Mouse (Mus musculus): Measurements from ENCODE around the gene 9130213A22Rik. TPM values are rescaled to one million over a fixed set of nuclear protein-coding genes. Genes with fewer than 3 reads are reported as not detected.
"Not testable (repeated sequence)": the region's sequence is repeated elsewhere in the genome, so short reads cannot be mapped to it uniquely, and the experiment has no call there.

Gene 9130213A22Rik
- total RNA-seq, 2 experiments from 2014 or later = 1.3 to 1.4 TPM

DNA sequence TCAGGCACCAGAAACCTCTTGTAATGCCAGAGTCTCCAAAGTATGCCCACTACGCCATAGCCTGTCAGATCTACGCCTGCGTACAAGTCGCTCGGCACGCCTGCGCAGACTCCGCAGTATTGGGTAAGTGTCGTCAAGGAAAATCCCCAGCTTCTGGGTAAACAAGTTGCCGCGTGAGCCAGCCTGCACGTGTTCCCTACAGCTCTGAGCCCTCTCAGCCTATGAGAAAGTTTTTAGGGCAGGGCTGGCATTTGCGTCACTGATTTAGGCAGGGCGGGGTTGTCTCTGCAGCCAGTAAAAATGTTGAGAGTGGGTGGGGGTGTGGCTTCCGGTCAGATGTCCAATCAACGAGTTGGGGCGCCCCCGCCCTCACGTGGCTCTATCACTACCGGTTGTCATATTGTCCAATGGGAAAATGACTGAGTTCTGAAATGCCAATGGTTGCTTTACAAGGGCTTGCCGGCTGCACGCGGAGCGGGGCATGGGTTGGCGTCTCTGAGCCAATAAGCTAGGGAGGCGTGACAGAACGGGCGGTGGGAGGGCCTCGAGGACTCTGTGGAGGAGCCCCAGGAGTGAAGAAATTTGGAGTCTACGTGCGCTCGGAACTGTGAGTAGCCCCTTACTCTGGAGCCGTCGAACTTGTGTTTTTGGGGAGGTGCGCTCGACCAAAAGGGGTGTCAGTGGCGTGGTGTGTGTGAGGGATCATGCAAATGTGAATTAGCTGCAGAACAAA, 27.5 kb downstream of the 9130213A22Rik start, which contains the start of gene Per1:
Gene Per1, plus strand, starts transcription at position 521 of the 733 bp plus-strand sequence.
- peak; percentile 86 to 93 for DNase-seq (ENCODE audit: low spot score in 2 of 2)

DNA sequence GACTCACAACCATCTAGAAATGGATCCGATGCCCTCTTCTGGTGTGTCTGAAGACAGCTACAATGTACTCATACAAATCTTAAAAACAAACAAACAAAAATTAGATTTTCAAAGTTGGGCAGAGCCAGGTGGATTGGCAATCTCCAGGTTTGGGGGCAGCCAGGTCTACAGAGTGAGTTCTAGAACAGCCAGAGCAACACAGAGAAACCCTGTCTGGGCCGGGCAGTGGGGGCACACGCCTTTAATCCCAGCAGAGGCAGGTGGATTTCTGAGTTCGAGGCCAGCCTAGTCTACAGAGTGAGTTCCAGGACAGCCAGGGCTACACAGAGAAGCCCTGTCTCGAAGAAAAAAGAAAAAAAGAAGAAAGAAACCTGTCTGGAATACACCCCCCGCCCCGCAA, 28.5 kb downstream of the 9130213A22Rik start:
- DNase-seq (ENCODE audit: low spot score in 2 of 2) = not testable (repeated sequence)

- no peak for DNase-seq (ENCODE audit: low spot score in 2 of 2)
These were observed 29.5 kb downstream of the 9130213A22Rik start for GRCm38 (mm10) chr11:69092871-69093270.

GRCm38 (mm10) chr11:69092386-69092751, 30.0 kb downstream of the 9130213A22Rik start:
- peak; percentile 84 to 86 for DNase-seq (ENCODE audit: low spot score in 2 of 2)

- no peak for DNase-seq (ENCODE audit: low spot score in 2 of 2)
These were observed 30.6 kb downstream of the 9130213A22Rik start for GRCm38 (mm10) chr11:69091566-69092385.

GRCm38 (mm10) chr11:69090367-69090766, 32.0 kb downstream of the 9130213A22Rik start:
- DNase-seq (ENCODE audit: low spot score in 2 of 2) = no peak

DNA sequence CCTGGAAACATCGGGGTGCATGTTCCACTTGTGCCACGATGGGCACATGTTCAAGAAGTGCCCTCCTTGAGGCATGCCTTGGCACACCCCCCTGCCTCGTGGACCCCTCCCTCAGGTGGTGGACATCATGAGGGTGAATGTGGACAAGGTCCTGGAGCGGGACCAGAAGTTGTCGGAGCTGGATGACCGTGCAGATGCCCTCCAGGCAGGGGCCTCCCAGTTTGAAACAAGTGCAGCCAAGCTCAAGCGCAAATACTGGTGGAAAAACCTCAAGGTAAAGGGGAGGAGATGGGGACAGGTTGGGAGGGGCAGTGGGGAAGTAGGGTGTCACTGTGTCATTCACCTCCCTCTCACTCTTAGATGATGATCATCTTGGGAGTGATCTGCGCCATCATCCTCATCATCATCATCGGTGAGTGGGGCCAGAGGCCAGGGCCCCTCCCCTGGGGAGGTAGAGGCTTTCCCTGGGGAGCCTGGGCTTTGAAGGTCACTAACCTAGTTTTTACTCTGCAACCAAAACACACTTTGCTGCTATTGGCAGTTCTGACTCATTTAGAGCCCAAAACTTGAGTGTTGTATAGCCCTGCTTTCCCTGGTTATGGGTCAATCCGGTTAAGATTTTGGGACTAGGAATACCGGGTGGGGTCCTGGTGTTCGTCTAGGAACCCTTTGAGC, 32.6 kb downstream of the 9130213A22Rik start:
- DNase-seq (ENCODE audit: low spot score in 2 of 2) = peak in 1 of 2 experiments; percentile 26

GRCm38 (mm10) chr11:69088856-69089615, 33.4 kb downstream of the 9130213A22Rik start:
- no peak for DNase-seq (ENCODE audit: low spot score in 2 of 2)

DNA sequence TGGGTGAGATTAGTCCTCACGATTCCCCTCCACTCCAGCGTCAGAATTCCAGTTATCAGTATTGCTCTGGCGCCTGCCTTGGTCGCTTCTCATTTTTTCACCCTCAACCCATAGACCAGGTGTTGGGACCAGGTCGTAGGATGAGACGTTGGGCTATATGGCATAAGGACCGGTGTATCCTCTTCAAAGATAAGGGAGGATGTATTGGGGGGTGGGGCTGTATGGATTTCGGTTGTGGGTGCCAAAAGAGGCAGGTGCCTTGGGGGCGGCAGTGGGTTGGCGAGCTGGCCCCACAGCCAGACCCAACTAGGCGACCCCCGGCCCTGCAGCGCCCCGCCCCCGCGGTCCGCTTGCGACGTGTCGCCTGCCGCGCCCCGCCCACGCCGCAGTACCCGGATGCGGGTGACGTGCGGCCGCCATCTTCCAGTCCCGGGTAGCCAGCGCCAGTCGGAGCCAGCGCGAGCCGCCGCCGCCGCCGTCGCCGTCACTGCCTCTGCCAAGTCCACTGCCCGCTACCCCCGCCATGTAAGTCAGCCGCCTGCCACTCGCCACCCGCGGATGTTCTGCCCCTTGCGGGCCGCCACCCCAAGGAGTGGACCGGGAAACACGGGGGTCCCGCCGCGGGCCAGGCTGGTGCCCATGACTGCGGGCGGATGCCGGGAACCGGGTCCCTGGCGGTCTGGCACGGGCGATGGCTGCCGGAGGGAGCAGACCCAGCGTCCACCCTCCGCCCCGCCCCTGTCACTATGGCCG, 34.1 kb downstream of the 9130213A22Rik start, which contains the start of gene Vamp2:
Gene Vamp2, plus strand, starts transcription at position 388 of the 753 bp plus-strand sequence.
- peak; percentile 69 to 82 for DNase-seq (ENCODE audit: low spot score in 2 of 2)

- DNase-seq (ENCODE audit: low spot score in 2 of 2) = no peak
These were observed 34.8 kb downstream of the 9130213A22Rik start for GRCm38 (mm10) chr11:69087597-69087996.

DNA sequence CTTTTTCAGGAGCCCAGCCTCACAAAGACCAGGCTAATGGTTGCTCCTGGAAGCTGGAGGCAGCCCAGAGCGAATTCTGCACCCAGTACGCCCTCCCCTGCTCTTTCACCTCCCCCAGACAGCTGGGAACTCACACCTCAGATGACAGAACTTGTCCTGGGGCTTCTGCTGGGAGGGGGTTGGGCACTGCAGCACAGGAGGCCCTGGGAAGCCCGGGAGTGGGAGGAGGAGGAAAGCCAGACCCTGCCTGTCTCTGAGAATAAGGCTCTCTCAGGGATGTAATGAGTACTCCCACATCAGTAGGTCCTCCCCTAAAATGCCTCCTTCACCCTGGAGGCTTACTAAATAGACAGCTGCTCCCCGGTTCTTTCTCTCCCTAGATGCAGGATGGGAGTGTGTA, 35.3 kb downstream of the 9130213A22Rik start:
- peak in 1 of 2 experiments; percentile 4 for DNase-seq (ENCODE audit: low spot score in 2 of 2)

DNA sequence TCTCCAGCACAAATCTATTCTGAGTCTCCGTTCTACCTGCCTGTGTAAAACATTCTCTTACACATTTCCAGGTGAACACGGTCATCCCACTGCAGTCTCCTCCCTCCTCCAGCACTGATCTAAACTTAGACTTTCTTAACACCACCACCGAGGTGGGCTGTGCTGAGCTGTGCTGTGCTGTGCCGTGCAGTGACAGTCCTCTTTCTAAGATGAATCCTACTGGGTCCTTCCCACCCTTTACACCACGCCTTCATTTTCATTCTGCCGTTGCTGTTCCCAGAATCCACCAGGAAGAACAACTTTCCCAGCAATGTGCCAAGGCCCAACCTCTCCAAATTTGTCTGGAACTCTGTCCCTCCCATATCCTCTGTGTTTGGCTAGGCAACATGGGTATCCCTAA, 36.0 kb downstream of the 9130213A22Rik start:
- DNase-seq (ENCODE audit: low spot score in 2 of 2) = no peak

- no peak for DNase-seq (ENCODE audit: low spot score in 2 of 2)
These were observed 36.8 kb downstream of the 9130213A22Rik start for GRCm38 (mm10) chr11:69085608-69086007.

- no peak for DNase-seq (ENCODE audit: low spot score in 2 of 2)
These were observed 40.8 kb downstream of the 9130213A22Rik start for GRCm38 (mm10) chr11:69081613-69082012.

DNA sequence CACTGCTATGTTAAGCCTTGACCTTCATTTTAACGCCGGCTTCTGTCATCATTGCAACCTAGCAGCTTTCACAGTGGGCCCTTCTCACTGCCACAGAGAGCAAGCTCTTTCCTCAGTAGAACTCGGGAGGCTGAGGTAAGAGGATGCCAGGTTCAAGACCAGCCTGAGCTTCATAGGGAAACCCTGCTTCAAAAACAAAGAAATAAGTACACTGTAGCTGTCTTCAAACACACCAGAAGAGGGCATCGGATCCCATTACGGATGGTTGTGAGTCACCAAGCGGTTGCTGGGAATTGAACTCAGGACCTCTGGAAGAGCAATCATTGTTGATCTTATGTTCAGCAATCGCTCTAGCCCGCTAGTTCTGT, 41.5 kb downstream of the 9130213A22Rik start:
- no peak for DNase-seq (ENCODE audit: low spot score in 2 of 2)

DNA sequence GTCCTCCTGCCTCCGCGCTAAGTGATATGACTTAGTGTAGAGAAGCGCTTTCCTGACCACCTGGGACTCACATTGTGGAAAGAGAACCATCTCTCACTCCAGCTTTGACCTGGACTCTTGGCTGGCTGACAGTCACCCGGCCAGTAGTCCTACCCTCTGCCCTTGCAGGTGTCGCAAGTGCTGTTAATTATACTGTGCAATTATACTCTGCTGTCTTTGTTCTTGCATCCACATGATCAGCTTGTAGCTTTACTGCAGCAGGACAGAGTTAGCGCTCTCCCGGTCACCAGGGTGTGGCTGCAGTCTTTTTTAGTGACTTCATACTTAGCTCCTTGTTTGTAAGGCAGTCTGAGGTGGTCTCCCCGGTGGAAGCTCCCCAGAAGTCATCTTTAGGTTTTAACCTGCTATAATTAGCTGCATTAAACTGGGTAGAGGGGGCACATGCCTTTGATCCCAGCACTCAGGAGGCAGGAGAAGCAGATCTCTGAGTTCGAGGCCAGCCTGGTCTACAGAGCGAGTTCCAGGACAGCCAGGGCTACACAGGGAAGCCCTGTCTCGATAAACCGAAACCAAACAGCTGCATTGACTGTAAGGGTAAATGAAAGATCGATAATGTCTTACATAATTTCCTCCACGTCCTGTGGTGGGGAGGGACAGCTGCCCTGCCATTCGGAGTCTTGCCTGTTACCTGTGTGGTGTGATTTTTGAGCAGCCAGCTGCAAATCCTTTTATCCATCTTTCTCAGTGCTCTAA, 42.1 kb downstream of the 9130213A22Rik start:
- no peak for DNase-seq (ENCODE audit: low spot score in 2 of 2)

- DNase-seq (ENCODE audit: low spot score in 2 of 2) = no peak
These were observed 43.5 kb downstream of the 9130213A22Rik start for GRCm38 (mm10) chr11:69078805-69079438.

DNA sequence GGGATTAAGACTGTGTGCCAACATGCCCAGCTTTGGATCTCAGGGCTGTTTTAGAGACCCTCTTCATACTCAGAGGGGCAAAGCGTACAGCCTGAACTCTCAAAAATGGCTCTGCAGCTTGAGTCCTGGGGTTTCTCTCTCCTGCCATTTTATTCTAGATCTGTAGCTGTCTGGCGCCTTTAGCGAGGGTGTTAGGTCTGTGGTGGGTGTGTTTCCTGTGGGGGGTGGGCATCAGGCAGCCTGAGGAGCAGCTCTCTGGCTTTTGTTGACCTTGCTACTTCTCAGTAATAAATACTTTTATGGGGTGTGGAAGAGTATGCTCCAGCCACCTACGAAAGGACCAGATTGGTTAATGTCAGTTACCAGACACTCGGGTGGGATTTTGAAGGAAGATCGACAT, 44.3 kb downstream of the 9130213A22Rik start:
- no peak for DNase-seq (ENCODE audit: low spot score in 2 of 2)

DNA sequence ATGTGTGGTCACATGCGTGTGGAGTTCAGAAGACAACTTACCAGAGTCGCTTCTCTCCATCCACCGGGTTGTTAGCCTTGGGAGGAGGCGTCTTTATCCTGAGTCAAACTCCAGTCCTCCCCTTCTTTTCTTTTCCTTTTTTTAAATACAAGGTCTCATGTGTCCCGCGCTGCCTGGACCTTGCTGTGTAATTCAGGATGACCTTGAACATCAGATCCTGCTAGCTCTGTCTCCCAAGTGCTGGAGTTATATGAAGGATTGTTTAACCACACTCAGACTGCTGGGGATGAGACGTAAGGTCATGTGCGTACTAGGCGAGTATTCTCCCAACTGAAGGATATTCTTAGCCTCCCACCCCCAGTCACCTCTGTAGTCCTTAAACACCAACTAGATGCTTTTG, 45.1 kb downstream of the 9130213A22Rik start:
- no peak for DNase-seq (ENCODE audit: low spot score in 2 of 2)
